Mouse (Mus musculus): ENCODE data around the gene Ehd1.

Gene Ehd1

GRCm38 (mm10) chr19:6276426-6277421 lies at the start of gene Ehd1:
Gene Ehd1, plus strand, starts transcription at chr19:6276725.
- peak; percentile 98 for DNase-seq (ENCODE audit: low read depth, low spot score)

GRCm38 (mm10) chr19:6226763-6227162 lies 49.8 kb upstream of the Ehd1 start:
- no peak for DNase-seq (ENCODE audit: low read depth, low spot score)

DNA sequence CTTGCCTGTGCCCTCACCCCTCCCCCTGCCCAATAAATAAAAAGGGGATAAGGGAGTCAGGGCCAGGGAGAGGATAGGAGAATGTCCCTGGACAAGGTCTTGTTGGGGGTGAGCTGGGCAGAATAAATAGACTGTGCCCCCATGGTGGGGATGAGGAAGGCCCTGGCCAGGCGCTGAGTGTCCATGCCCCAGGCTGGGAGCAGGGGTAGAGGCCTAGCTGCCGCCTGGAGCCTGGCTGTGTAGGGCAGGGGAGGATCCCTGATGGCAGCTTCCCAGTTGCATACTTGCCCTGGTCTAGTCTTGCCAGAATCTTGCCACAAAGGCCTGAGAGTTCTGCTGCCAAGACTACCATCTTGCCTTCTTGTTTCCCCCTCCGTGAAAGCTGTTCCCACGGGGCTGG lies 48.7 kb upstream of the Ehd1 start:
- DNase-seq (ENCODE audit: low read depth, low spot score) = no peak

GRCm38 (mm10) chr19:6230411-6230810 lies 46.1 kb upstream of the Ehd1 start:
- DNase-seq (ENCODE audit: low read depth, low spot score) = no peak

GRCm38 (mm10) chr19:6231036-6231435 lies 45.5 kb upstream of the Ehd1 start:
- DNase-seq (ENCODE audit: low read depth, low spot score) = no peak

- no peak for DNase-seq (ENCODE audit: low read depth, low spot score)
Measured at GRCm38 (mm10) chr19:6233647-6234046, 42.9 kb upstream of the Ehd1 start.

- no peak for DNase-seq (ENCODE audit: low read depth, low spot score)
Measured at GRCm38 (mm10) chr19:6234337-6235083, 42.0 kb upstream of the Ehd1 start.

- DNase-seq (ENCODE audit: low read depth, low spot score) = peak; percentile 84
Measured at GRCm38 (mm10) chr19:6235084-6236052, 41.2 kb upstream of the Ehd1 start, which contains the start of gene Ppp2r5b. Gene Ppp2r5b, minus strand, starts transcription at chr19:6235872.

GRCm38 (mm10) chr19:6236053-6236441 lies 40.5 kb upstream of the Ehd1 start:
- peak; percentile 90 for DNase-seq (ENCODE audit: low read depth, low spot score)

GRCm38 (mm10) chr19:6236842-6237241 lies 39.7 kb upstream of the Ehd1 start:
- no peak for DNase-seq (ENCODE audit: low read depth, low spot score)

DNA sequence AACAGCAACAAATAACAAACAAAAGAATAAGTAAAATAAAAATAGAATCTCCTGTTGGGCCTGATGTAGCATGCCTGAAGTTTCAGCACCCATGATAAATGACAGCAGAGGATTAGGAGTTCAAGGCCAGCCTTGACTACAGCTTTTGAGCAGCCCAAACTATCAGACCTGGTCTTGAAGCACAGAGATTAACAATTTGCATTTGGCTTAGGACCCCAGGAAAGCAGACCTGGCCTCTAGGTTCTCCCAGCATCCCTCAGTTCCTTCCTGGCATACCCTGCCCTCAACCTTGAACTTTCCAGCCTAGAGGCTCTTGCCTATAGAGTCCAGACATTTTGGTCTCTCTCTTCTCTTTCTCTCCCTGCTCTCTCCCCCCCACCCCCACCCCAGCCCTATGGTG lies 37.8 kb upstream of the Ehd1 start:
- DNase-seq (ENCODE audit: low read depth, low spot score) = no peak

DNA sequence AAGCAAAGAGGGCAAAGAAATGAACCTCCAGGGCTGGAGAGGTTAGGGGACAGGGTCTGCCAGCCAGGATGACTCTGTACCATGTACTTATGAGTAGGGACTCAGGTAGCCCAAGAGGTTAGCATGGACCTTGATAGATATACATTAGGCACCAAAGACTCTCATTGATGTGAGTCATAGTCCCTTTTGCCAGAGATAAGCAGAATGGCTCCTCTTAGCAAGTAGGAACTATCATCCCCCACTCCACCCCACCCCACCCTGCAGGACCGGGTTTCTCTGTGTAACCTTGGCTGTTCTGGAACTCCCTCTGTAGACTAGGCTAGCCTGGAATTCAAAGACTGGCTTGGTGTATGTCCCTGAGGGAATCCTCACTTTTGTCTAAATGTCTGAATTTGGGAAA lies 36.4 kb upstream of the Ehd1 start:
- DNase-seq (ENCODE audit: low read depth, low spot score) = no peak

DNA sequence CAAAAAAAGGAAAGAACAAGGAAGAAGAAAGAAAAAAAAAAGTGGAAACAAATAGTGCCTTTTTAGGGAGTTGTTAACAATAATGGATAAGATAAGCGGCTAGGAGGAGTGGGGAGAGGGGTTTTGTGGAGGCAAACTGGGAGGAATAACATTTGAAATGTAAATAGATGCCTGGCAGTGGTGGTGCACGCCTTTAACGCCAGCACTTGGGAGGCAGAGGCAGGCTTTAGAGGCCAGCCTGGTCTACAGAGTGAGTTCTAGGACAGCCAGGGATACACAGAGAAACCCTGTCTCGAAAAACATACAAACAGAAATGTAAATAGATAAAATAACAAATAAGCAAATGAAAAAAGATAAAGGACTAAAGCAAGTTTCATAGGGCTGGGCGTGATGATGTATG lies 35.8 kb upstream of the Ehd1 start:
- no peak for DNase-seq (ENCODE audit: low read depth, low spot score)

DNA sequence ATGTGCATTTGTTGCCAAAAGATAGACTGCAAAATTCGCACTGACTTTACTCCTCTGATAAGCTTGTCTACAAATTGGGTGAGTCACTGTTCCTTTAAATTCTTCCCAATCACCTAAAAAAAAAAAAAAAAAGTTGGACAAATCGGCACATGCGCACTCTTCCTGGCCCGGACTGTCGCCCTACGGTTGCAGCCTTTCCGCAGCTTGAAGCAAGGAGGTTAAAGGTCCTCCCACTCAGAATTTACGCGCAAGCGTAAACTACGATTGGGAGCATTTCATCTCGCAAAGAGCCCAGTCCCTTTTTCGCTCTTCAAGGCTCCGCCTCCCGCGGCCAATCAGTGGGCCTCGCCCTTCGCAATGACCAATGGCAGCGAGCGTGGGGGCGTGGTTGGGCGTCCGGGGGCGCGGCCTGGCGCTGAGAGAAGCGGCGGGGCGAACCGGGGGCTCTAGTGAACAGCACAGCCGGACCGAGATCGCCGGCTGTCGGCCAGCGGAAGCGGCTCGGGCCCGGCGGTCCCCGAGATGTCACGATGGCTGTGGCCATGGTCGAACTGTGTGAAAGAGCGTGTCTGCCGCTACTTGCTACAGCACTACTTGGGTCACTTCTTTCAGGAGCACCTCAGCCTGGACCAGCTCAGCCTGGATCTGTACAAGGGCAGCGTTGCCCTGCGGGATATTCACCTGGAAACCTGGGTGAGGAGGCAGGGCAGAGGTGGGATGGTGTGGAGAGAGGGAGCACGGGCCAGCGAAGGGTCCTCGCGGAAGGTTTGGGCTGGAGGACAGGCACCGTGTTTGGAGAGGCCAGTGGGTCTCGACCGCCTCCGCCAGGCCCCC lies 35.0 kb upstream of the Ehd1 start, which contains the start of gene Atg2a:
Gene Atg2a (plus strand): TSS at position 395 of the 834 bp plus-strand sequence.
- peak; percentile 100 for DNase-seq (ENCODE audit: low read depth, low spot score)

DNA sequence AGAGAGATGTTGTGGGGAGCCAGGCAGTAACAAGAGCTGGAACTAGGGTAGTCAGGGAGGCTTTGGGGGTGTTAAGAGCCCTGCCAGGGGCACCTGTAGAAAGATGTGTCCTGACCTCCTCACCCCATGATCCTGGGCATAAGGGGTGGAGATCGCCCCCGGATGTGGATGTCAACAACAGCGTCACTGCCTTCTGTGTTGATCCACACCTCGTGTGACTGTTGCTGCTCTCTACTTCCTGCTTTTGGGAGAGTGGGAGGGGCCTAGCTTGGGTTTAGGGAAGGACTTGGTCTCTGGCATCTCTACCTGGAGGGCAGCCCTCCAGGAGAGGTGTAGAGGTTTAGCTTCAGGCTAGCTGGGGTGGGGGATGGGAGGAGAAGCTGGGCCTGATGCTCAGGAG lies 34.2 kb upstream of the Ehd1 start:
- DNase-seq (ENCODE audit: low read depth, low spot score) = no peak

DNA sequence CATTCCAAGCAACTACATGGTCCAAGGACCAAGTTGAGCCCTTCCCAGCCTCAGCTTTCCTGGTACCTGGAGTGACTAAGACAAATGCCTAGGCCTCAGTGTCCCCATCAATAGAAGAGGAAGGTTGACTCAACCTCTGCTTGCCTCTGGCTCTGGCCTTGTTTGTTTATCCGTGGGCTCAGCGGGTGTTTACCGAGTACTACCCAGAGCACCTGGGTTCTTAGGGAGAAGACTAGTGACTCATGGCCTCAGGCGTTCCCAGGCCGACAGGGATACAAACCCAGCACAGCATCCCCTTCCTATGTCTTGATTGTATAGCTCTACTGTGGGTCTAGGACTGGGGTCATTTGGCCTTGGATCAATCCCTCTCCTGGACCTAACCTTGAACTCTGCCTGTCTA lies 33.3 kb upstream of the Ehd1 start:
- DNase-seq (ENCODE audit: low read depth, low spot score) = no peak

- no peak for DNase-seq (ENCODE audit: low read depth, low spot score)
Measured at GRCm38 (mm10) chr19:6245806-6246205, 30.7 kb upstream of the Ehd1 start.

DNA sequence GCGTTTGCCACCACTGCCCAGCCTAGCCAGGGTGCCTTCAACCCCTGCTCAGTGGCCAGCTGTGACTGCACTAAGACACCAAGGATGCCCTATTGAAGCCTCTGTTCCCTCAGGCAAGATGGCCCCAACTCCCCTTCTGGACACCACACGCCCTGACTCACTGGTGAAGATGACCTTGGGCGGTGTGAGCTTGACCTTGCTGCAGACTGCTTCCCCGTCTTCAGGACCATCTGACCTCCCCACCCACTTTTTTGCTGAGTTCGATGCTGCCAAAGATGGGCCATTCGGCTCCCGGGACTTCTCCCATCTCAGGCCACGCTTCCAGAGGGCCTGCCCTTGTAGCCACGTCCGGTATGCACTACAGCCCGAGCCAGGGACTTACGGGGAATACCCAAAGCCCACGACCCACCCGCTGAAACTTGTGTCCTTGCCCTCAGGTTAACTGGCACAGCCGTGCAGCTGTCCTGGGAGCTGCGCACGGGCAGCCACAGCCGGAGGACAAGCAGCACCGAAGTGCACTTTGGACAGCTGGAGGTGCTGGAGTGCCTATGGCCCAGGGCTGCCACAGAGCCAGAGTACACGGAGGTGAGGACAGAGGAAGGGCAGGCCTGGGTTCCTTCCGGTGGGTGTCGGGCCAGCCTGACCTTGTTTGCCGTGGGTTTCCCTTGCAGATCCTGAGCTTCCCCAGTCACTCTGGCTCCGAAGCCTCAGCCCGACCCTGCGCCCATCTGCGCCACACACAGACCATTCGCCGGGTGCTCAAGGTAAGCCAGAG lies 28.8 kb upstream of the Ehd1 start:
- no peak for DNase-seq (ENCODE audit: low read depth, low spot score)

- DNase-seq (ENCODE audit: low read depth, low spot score) = no peak
Measured at GRCm38 (mm10) chr19:6253021-6253420, 23.5 kb upstream of the Ehd1 start.

DNA sequence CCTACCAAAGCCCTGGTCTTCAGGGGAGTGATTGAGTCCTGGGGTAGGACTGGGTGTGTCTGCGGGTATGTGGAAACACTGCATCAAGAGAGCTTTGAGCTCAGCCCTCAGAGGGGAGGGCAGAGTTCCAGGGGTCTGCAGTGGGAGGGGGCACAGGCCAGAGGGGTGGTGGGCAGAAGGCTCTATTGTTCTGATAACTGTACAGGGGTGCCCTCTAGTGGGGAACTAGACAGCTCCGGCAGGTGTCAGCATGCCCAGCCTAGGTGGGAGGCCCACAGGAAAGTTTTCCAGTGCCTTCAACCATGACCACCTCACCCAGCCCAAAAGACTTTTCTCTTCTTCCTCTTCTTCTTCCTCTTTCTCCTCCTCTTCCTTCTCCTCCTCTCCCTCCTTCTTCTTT lies 16.1 kb upstream of the Ehd1 start:
- no peak for DNase-seq (ENCODE audit: low read depth, low spot score)
